Mouse (Mus musculus): ENCODE measurements around the gene Misp. TPM values are rescaled to one million over a fixed set of nuclear protein-coding genes. Genes with fewer than 3 reads are reported as not detected.

Gene Misp
- polyA plus RNA-seq, 1 experiment from 2014 or later = 9.0 TPM

- H3K36me3 ChIP-seq (ENCODE audit: control insufficient read depth, insufficient read depth, low read length) = peaks cover 56% of the 10 kb centered on the region
- no peak overlapping the region for H3K4me3 ChIP-seq (ENCODE audit: low read length)
- H3K27ac ChIP-seq (ENCODE audit: low read depth, low read length) = no peak overlapping the region
- H3K9ac ChIP-seq (ENCODE audit: low read depth, low read length) = no peak overlapping the region; the same call in 1 of the 2 replicates
- no peak overlapping the region for H3K4me2 ChIP-seq (replicated peaks; ENCODE audit: low read depth, low read length)
- H3K27me3 ChIP-seq (ENCODE audit: control insufficient read depth, insufficient read depth, low read length) = no peaks in the 10 kb centered on the region
- WGBS = 21% methylated on average over 15 of the region's 15 CpGs
- peak; percentile 33 for ATAC-seq (ENCODE audit: low FRiP score, low TSS enrichment)
- H3K9me3 ChIP-seq (ENCODE audit: control insufficient read depth, low read length) = no peaks in the 10 kb centered on the region
- H3K4me1 ChIP-seq (ENCODE audit: control insufficient read depth, insufficient read depth, low read length) = 0 out of 2 replicates have a peak, but pooled peaks cover 11% of the 10 kb centered on the region
Measured at GRCm38 (mm10) chr10:79811736-79812637, 8.8 kb upstream of the Misp start.

GRCm38 (mm10) chr10:79814271-79814842 lies 6.4 kb upstream of the Misp start:
- H3K4me2 ChIP-seq (replicated peaks; ENCODE audit: low read depth, low read length) = no peak overlapping the region
- H3K27me3 ChIP-seq (ENCODE audit: control insufficient read depth, insufficient read depth, low read length) = no peaks in the 10 kb centered on the region
- H3K9ac ChIP-seq (ENCODE audit: low read depth, low read length) = no peak overlapping the region
- 0 out of 2 replicates have a peak, but pooled peaks cover 11% of the 10 kb centered on the region for H3K4me1 ChIP-seq (ENCODE audit: control insufficient read depth, insufficient read depth, low read length)
- no peaks in the 10 kb centered on the region for H3K9me3 ChIP-seq (ENCODE audit: control insufficient read depth, low read length)
- WGBS = 75% methylated on average over 5 of the region's 5 CpGs
- ATAC-seq (ENCODE audit: low FRiP score, low TSS enrichment) = peak; percentile 50; the same call in 1 of the 2 replicates
- H3K27ac ChIP-seq (ENCODE audit: low read depth, low read length) = peak overlapping the region; percentile 60; the same call in 1 of the 2 replicates
- H3K36me3 ChIP-seq (ENCODE audit: control insufficient read depth, insufficient read depth, low read length) = peaks cover 50% of the 10 kb centered on the region
- no peak overlapping the region for H3K4me3 ChIP-seq (ENCODE audit: low read length)

GRCm38 (mm10) chr10:79815671-79816494 lies 4.9 kb upstream of the Misp start:
- Histone ChIP-seq H3K9ac (ENCODE audit: low read depth, low read length) (no peak overlapping the region), H3K4me3 (ENCODE audit: low read length) (no peak overlapping the region), H3K9me3 (ENCODE audit: control insufficient read depth, low read length) (no peaks in the 10 kb centered on the region), H3K27me3 (ENCODE audit: control insufficient read depth, insufficient read depth, low read length) (no peaks in the 10 kb centered on the region), H3K4me1 (ENCODE audit: control insufficient read depth, insufficient read depth, low read length) (peaks cover 18% of the 10 kb centered on the region), H3K36me3 (ENCODE audit: control insufficient read depth, insufficient read depth, low read length) (peaks cover 49% of the 10 kb centered on the region), H3K27ac (ENCODE audit: low read depth, low read length) (peak overlapping the region; percentile 75; the same call in 1 of the 2 replicates), H3K4me2 (replicated peaks; ENCODE audit: low read depth, low read length) (peak overlapping the region; percentile 3; the same call in 1 of the 2 replicates)
- ATAC-seq (ENCODE audit: low FRiP score, low TSS enrichment) = peak; percentile 34; the same call in 1 of the 2 replicates
- WGBS = 82% methylated on average over 12 of the region's 12 CpGs

GRCm38 (mm10) chr10:79817111-79817510 lies 3.7 kb upstream of the Misp start:
- no peaks in the 10 kb centered on the region for H3K9me3 ChIP-seq (ENCODE audit: control insufficient read depth, low read length)
- no peaks in the 10 kb centered on the region for H3K27me3 ChIP-seq (ENCODE audit: control insufficient read depth, insufficient read depth, low read length)
- peaks cover 24% of the 10 kb centered on the region for H3K4me1 ChIP-seq (ENCODE audit: control insufficient read depth, insufficient read depth, low read length)
- H3K9ac ChIP-seq (ENCODE audit: low read depth, low read length) = no peak overlapping the region
- H3K27ac ChIP-seq (ENCODE audit: low read depth, low read length) = no peak overlapping the region
- H3K4me2 ChIP-seq (replicated peaks; ENCODE audit: low read depth, low read length) = no peak overlapping the region
- H3K4me3 ChIP-seq (ENCODE audit: low read length) = no peak overlapping the region
- WGBS = 89% methylated on average over 2 of the region's 2 CpGs
- ATAC-seq (ENCODE audit: low FRiP score, low TSS enrichment) = no peak
- peaks cover 43% of the 10 kb centered on the region for H3K36me3 ChIP-seq (ENCODE audit: control insufficient read depth, insufficient read depth, low read length)

- Histone ChIP-seq H3K4me2 (replicated peaks; ENCODE audit: low read depth, low read length) (no peak overlapping the region), H3K4me3 (ENCODE audit: low read length) (no peak overlapping the region), H3K4me1 (ENCODE audit: control insufficient read depth, insufficient read depth, low read length) (peaks cover 31% of the 10 kb centered on the region), H3K9ac (ENCODE audit: low read depth, low read length) (no peak overlapping the region), H3K27ac (ENCODE audit: low read depth, low read length) (no peak overlapping the region), H3K27me3 (ENCODE audit: control insufficient read depth, insufficient read depth, low read length) (no peaks in the 10 kb centered on the region), H3K9me3 (ENCODE audit: control insufficient read depth, low read length) (no peaks in the 10 kb centered on the region), H3K36me3 (ENCODE audit: control insufficient read depth, insufficient read depth, low read length) (peaks cover 39% of the 10 kb centered on the region)
- 75% methylated on average over 4 of the region's 4 CpGs for WGBS
- ATAC-seq (ENCODE audit: low FRiP score, low TSS enrichment) = no peak
Measured at GRCm38 (mm10) chr10:79818225-79818624, 2.6 kb upstream of the Misp start.

GRCm38 (mm10) chr10:79819606-79820005 lies 1.2 kb upstream of the Misp start:
- Histone ChIP-seq H3K4me3 (ENCODE audit: low read length) (no peak overlapping the region), H3K9ac (ENCODE audit: low read depth, low read length) (no peak overlapping the region), H3K9me3 (ENCODE audit: control insufficient read depth, low read length) (no peaks in the 10 kb centered on the region), H3K27ac (ENCODE audit: low read depth, low read length) (no peak overlapping the region), H3K36me3 (ENCODE audit: control insufficient read depth, insufficient read depth, low read length) (peaks cover 39% of the 10 kb centered on the region), H3K27me3 (ENCODE audit: control insufficient read depth, insufficient read depth, low read length) (no peaks in the 10 kb centered on the region), H3K4me1 (ENCODE audit: control insufficient read depth, insufficient read depth, low read length) (peaks cover 35% of the 10 kb centered on the region), H3K4me2 (replicated peaks; ENCODE audit: low read depth, low read length) (no peak overlapping the region)
- no peak for ATAC-seq (ENCODE audit: low FRiP score, low TSS enrichment)
- 96% methylated on average over 17 of the region's 17 CpGs for WGBS

GRCm38 (mm10) chr10:79820277-79820676 lies 512 bp upstream of the Misp start:
- Histone ChIP-seq H3K4me3 (ENCODE audit: low read length) (no peak overlapping the region), H3K27me3 (ENCODE audit: control insufficient read depth, insufficient read depth, low read length) (no peaks in the 10 kb centered on the region), H3K9ac (ENCODE audit: low read depth, low read length) (no peak overlapping the region), H3K36me3 (ENCODE audit: control insufficient read depth, insufficient read depth, low read length) (peaks cover 34% of the 10 kb centered on the region), H3K4me1 (ENCODE audit: control insufficient read depth, insufficient read depth, low read length) (peaks cover 31% of the 10 kb centered on the region), H3K4me2 (replicated peaks; ENCODE audit: low read depth, low read length) (no peak overlapping the region), H3K27ac (ENCODE audit: low read depth, low read length) (peak overlapping the region; percentile 55; the same call in 1 of the 2 replicates), H3K9me3 (ENCODE audit: control insufficient read depth, low read length) (no peaks in the 10 kb centered on the region)
- no peak for ATAC-seq (ENCODE audit: low FRiP score, low TSS enrichment)
- 79% methylated on average over 8 of the region's 8 CpGs for WGBS

- H3K9ac ChIP-seq (ENCODE audit: low read depth, low read length) = no peak overlapping the region
- WGBS = 85% methylated on average over 12 of the region's 12 CpGs
- no peaks in the 10 kb centered on the region for H3K27me3 ChIP-seq (ENCODE audit: control insufficient read depth, insufficient read depth, low read length)
- no peaks in the 10 kb centered on the region for H3K9me3 ChIP-seq (ENCODE audit: control insufficient read depth, low read length)
- ATAC-seq (ENCODE audit: low FRiP score, low TSS enrichment) = no peak
- peaks cover 26% of the 10 kb centered on the region for H3K4me1 ChIP-seq (ENCODE audit: control insufficient read depth, insufficient read depth, low read length)
- no peak overlapping the region for H3K4me3 ChIP-seq (ENCODE audit: low read length)
- peaks cover 25% of the 10 kb centered on the region for H3K36me3 ChIP-seq (ENCODE audit: control insufficient read depth, insufficient read depth, low read length)
- H3K27ac ChIP-seq (ENCODE audit: low read depth, low read length) = peak overlapping the region; percentile 63; the same call in 1 of the 2 replicates
- H3K4me2 ChIP-seq (replicated peaks; ENCODE audit: low read depth, low read length) = no peak overlapping the region
Measured at GRCm38 (mm10) chr10:79821731-79822130, 942 bp downstream of the Misp start.

Measured in kidney, embryonic 14.5 days (tissue).